Mouse (Mus musculus) ES-CJ7 (cell line): ENCODE measurements around the gene Tmem150b.
A peak's percentile ranks its signal among the peaks of the same experiment; 100 is the strongest.

Experiments used
- DNase-seq: peaks from one replicate; pipeline ENCODE4 v3.0.0; 2011; ENCODE audit warnings: low read depth, low spot score

Gene Tmem150b

DNA sequence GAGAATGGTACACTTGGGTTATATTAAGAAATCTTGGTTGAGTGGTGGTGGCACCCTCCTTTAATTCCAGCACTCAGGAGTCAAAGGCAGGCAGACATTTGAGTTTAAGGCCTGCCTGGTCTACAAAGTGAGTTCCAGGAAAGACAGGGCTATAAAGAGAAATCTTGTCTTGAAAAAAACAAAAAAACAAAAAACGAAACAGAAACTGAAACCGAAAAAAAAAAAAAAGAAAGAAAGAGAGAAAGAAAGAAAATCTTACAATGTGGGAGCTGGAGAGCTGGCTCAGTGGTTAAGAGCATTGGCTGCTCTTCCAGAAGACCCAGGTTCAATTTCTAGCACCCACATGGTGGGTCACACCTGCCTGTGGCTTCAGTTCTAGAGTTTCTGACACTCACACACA lies 61.3 kb downstream of the Tmem150b start:
- no peak for DNase-seq

DNA sequence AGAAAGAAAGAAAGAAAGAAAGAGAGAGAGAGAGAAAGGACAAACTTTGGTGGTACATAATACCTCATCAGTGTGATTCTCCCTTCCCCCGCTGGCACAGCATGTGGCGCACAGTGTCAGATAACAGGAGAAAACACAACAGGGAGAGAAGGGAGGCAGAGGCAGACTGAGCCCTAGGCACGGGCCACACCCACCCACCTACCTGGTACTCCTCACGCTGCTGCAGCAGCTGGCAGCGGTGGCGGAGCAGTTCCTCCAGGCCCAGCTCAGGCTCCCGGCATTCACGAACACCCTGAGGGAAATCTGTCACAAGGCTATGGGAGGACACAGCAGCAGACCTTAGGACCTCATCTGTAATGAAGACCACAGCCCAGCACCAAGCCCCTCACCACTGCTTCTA lies 61.9 kb downstream of the Tmem150b start:
- DNase-seq: no peak

DNA sequence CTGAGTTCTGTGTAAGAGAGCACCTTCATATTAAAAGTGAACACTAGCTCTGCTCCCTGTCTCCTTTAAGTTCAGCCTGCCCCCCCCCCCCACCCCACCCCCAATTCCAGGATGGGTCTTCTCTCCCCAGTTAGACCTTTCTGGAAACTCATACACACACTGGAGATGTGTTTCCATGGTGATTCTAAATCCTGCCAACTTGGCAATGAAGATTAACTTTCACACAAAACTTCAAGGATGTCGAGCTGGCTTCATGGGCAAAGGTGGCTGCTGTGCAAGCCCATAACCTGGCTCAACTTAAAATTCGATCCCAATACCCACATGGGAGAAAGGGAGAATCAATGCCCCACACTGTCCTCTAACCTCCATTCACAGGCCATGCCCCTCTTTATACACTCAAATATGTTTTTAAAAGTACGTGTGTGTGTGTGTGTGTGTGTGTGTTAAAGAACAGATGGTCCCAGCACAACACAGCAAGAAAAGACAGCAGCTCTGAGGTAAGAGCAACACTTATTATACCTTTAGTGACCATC lies 65.1 kb downstream of the Tmem150b start:
- no peak for DNase-seq

- peak; percentile 96 for DNase-seq
These were observed 66.0 kb downstream of the Tmem150b start, which contains the start of gene Ppp6r1 for GRCm38 (mm10) chr7:4658912-4659551. TSS of gene Ppp6r1 (minus strand) at chr7:4659019.

DNA sequence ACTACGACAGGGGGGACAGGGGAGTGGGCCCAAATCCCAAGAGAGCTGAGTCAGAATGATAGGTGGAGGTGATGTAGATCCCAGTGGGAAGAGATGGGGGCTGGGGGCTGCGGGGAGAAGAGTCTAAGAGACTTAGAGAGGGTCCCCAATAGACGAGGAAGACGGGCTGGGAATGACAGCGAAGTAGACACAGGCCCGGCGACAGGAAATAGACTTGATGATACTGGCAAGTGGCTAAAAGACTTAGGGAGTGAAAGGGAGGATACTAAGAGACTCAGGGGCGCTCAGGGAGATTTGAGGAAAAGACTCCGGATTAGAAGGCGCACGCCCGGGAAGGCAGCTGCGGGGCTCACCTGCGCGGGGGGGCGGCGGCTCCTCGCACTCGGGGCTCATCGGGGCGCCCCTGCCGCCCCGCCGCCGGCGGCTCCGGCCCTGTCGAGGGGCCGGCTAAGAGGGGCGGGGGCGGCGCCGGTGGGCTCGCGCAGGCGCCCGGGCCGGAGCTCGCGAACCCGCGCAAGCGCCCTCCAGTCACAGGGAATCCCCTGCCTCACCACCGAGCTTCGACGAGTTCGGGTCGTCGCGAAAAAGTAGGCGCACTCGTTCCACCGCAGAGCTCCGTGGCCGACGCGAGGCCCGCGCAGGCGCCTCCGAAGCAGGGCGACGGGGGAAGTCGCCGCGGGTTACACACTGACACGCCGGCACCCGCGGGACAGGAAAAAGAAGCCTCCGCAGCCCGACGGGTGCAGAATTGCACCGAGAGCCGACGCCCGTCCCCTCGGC lies 66.7 kb downstream of the Tmem150b start:
- DNase-seq: peak; percentile 40

GRCm38 (mm10) chr7:4657521-4658127 lies 67.4 kb downstream of the Tmem150b start:
- no peak for DNase-seq
